Mouse (Mus musculus): Measurements from ENCODE around the gene Tyk2. TPM values are rescaled to one million over a fixed set of nuclear protein-coding genes. Genes with fewer than 3 reads are reported as not detected.

Gene Tyk2
- polyA plus RNA-seq, 1 experiment from 2014 or later = 14.4 TPM

DNA sequence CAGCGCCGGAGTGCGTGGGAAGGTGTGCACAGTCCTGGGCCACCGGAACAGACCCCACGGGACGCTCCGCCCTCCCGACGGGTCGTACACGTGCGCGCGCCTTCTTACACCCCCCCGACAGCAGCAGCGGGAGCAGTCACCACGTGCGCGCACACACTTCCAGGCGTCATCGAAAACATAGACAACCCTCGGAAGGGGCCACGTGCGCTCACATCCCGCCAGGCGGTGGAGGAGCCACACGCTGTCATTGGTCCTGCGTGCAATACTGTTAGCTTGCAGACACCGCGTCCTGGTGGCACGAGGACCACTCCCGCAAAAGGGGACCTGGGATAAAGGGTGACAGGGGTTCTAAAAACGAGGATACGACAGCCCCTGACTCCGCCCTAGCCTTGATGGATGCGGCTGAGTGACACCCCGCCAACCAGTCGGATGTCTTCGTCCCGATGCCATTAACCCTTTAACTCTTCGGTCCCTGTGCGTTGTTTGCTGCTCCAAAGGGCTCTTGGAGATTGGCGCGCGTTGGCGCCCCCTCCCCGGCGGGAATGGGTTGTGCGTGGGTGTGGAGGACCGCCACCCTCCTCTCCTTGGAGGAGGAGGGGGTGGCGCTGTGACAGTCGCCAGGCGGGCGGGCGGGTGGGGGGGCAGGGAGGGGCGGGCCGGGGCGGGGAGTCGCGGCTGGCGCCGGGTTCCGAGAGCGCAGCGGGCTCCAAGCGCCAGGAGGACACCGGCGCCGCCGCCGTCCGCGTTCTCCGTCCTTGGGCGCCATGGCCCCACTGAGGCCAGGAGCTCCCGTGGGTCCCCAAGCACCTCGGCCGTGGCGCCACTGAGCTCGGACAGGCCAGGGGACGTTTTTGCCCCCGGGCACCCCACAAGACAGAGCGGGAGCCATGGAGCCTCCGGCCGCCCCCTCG, 34.3 kb upstream of the Tyk2 start, which contains the start of gene Pde4a:
Gene Pde4a, plus strand, starts transcription at position 674 of the 911 bp plus-strand sequence.
- Histone ChIP-seq H3K9me3 (no peaks in the 10 kb centered on the region), H3K4me2 (peak within 1 kb of the TSS; percentile 98), H3K36me3 (no peaks in the 10 kb centered on the region), H3K27ac (no peak within 1 kb of the TSS), H3K9ac (peak within 1 kb of the TSS; percentile 72), H3K4me3 (peak within 1 kb of the TSS; percentile 60), H3K4me1 (peaks cover 55% of the 10 kb centered on the region), H3K27me3 (peaks cover 63% of the 10 kb centered on the region)
- WGBS = under 1% methylated on average over 85 of the region's 86 CpGs
- no peak for ATAC-seq (ENCODE audit: insufficient number of reproducible peaks, insufficient read depth, low FRiP score, low TSS enrichment, low read depth)

DNA sequence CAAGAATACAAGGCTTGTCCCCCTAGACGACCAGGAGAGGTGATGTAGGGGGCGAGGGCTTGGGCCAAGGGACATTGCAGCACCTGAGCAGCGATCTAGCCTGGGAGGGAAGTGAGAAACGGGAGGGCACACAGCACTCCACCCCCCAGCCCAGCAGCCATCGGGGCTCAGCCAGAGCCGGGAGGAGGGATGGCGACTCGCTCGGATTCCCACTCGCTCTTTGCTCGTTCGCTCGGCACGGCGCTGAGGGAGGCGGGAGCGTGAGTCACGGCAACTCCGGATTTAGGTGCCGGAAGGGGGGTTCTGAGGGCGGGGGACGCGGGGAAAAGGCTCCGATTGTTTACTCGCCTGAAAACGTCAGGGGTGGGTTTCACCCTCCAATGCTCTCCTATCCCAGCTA, 33.0 kb upstream of the Tyk2 start:
- no peaks in the 10 kb centered on the region for H3K36me3 ChIP-seq
- no peak overlapping the region for H3K27ac ChIP-seq
- H3K9me3 ChIP-seq = no peaks in the 10 kb centered on the region
- peaks cover 53% of the 10 kb centered on the region for H3K4me1 ChIP-seq
- peak overlapping the region; percentile 60 for H3K4me3 ChIP-seq
- no peak for ATAC-seq (ENCODE audit: insufficient number of reproducible peaks, insufficient read depth, low FRiP score, low TSS enrichment, low read depth)
- peaks cover 63% of the 10 kb centered on the region for H3K27me3 ChIP-seq
- peak overlapping the region; percentile 49; the same call in 1 of the 2 replicates for H3K9ac ChIP-seq
- under 1% methylated on average over 26 of the region's 26 CpGs for WGBS
- peak overlapping the region; percentile 98 for H3K4me2 ChIP-seq

DNA sequence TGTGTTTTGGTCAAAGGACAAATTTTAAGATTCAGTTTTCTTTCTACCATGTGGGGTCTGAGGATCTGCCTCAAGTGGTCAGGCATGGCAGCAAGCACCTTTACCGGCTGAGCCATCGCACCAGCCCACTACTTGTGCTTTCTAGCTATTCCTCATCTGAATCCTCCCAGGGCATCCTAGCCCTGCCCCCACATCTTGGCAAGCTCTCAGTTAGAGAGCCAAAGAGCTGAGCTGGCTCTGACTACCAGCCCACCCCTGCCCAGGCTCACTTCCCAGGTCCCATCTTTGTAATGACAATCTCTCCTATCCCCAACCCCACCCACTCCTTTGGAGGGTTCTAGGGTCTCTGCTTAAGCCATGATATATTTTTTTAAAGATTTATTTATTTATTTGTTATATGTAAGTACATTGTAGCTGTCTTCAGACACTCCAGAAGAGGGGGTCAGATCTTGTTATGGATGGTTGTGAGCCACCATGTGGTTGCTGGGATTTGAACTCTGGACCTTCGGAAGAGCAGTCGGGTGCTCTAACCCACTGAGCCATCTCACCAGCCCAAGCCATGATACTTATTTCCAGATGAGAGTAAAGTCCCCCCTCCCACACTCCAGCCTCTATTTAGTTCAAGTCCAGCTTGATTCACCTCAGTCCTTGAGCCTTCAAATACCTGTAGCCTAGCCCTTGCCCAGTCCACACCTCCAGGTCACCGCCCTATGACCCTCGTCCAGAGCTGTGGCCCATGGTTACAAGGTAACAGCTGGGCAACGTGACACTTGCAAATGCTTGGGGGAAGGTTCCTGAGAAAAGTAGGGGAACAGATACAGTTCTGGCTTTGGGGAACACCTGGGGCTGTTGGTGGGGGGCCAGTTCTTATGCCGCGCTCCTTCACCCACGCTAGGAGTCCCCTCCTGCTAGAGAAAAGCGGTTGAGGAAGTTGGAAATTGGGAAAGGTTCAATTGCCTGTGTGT, 32.3 kb upstream of the Tyk2 start:
- WGBS = 28% methylated on average over 11 of the region's 11 CpGs

DNA sequence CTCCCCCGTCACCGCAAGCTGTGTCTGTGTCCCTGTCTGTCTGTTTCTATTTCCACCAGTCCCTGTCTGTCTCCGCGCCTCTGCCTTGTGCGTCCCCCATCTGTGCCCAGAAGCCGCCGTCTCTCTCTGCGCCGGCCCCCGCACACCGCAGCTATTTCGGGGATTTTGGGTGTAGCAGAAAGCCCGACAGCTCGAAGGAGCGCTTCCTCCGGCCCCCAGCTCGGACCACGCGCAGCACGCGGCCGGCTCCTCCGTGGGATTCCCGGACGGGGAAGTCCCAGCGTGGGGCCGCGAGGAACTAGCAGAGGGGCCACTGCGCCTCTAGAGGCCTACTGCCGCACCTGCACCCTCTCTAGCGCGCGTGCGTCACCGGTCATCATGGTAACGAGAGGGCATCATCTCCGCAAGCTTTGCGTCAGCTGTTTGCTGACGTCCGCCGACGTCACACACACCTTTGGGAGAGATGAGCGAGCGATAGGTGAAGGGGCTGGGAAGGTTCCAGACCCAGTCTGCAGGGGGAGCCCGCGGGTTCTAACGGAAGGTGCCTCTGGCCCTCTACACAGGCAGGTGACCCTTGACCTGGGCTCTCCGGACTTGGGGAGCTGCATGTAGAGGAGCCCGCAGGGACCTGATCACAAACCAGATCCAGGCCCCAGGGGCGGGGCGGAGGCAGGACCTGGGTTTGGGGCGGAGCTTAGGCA, 30.3 kb upstream of the Tyk2 start:
- peak overlapping the region; percentile 79 for H3K9ac ChIP-seq
- ATAC-seq (ENCODE audit: insufficient number of reproducible peaks, insufficient read depth, low FRiP score, low TSS enrichment, low read depth) = peak; percentile 56; the same call in 1 of the 2 replicates
- no peak overlapping the region for H3K27ac ChIP-seq
- WGBS = under 1% methylated on average over 52 of the region's 52 CpGs
- H3K27me3 ChIP-seq = peaks cover 53% of the 10 kb centered on the region
- H3K9me3 ChIP-seq = no peaks in the 10 kb centered on the region
- peaks cover 26% of the 10 kb centered on the region for H3K4me1 ChIP-seq
- no peaks in the 10 kb centered on the region for H3K36me3 ChIP-seq
- peak overlapping the region; percentile 59 for H3K4me3 ChIP-seq
- H3K4me2 ChIP-seq = peak overlapping the region; percentile 83

More for the DNA sequence above, 32.3 kb upstream of the Tyk2 start:
- Histone ChIP-seq H3K27ac (no peak overlapping the region), H3K4me3 (peak overlapping the region; percentile 60), H3K9ac (no peak overlapping the region), H3K27me3 (peaks cover 63% of the 10 kb centered on the region), H3K9me3 (no peaks in the 10 kb centered on the region), H3K4me1 (peaks cover 46% of the 10 kb centered on the region), H3K4me2 (peak overlapping the region; percentile 98), H3K36me3 (no peaks in the 10 kb centered on the region)
- ATAC-seq (ENCODE audit: insufficient number of reproducible peaks, insufficient read depth, low FRiP score, low TSS enrichment, low read depth) = no peak

DNA sequence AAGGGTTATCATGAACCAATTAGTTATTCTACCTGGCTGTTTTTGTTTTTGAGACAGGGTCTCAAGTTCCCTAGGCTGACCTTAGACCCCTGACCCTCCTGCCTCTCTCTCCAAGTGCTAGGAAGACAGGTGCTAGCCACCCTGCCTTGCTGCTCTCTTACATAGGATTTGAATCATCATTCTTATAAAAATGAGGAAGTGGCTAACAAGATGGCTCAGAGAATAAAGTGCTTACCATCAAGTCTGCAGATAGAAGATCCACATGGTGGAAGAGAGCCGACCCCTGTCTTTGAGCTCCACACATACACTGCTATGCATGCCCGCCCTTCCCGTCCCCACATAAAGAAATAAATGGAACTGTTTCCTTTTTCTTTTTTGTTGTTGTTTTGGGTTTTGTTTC, 23.7 kb upstream of the Tyk2 start:
- 80% methylated on average over 3 of the region's 3 CpGs for WGBS
- no peak for ATAC-seq (ENCODE audit: insufficient number of reproducible peaks, insufficient read depth, low FRiP score, low TSS enrichment, low read depth)
- no peaks in the 10 kb centered on the region for H3K27me3 ChIP-seq
- no peak overlapping the region for H3K27ac ChIP-seq
- H3K36me3 ChIP-seq = no peaks in the 10 kb centered on the region
- H3K4me3 ChIP-seq = no peak overlapping the region
- H3K9ac ChIP-seq = no peak overlapping the region
- H3K9me3 ChIP-seq = no peaks in the 10 kb centered on the region
- H3K4me1 ChIP-seq = peaks cover 26% of the 10 kb centered on the region
- no peak overlapping the region for H3K4me2 ChIP-seq

DNA sequence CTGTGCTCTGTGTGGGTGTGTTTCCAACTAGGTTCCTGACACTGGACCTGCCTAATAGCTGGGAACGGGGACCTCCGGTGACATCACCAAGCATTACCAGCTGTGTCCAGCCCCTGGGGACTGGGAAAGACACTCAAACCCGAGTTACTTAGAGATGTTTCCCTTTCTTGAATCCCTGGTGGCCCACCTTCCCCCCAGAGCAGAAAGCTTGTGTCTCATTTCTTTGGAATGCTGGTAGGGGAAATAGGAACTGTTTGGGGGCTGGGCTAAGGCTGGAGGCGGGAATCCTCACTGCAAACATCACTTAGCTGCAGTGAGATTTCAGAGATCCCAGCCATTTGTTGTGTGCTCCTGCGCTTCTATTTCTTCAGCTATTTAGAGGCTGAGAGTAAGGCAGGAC, 22.8 kb upstream of the Tyk2 start:
- Histone ChIP-seq H3K9me3 (no peaks in the 10 kb centered on the region), H3K4me3 (peak overlapping the region; percentile 48), H3K4me1 (peaks cover 31% of the 10 kb centered on the region), H3K9ac (peak overlapping the region; percentile 67), H3K4me2 (peak overlapping the region; percentile 91), H3K36me3 (no peaks in the 10 kb centered on the region), H3K27ac (peak overlapping the region; percentile 74), H3K27me3 (no peaks in the 10 kb centered on the region)
- 5% methylated on average over 5 of the region's 5 CpGs for WGBS
- no peak for ATAC-seq (ENCODE audit: insufficient number of reproducible peaks, insufficient read depth, low FRiP score, low TSS enrichment, low read depth)

DNA sequence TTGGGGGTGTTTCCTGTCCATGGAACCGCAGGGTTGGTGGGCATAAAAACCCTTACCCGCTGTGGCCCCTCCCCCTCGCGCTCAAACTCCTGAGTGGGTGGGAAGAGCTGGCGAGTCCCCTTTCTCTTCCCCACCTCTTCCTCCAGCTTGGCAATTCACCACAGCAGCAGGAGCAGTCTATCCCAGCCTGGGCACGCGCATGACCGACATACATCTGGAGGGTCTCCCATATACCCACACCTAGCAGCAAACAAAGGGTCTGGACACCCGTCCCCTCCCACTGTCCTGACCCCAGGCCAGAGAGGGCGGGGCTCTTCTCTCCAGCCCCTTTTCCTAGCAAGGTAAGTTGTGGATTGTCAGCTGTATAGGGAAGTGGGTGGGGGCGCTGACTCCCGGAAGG, 22.3 kb upstream of the Tyk2 start:
- H3K27me3 ChIP-seq = no peaks in the 10 kb centered on the region
- 0 out of 2 replicates have a peak, but pooled peaks have one; percentile 35 for ATAC-seq (ENCODE audit: insufficient number of reproducible peaks, insufficient read depth, low FRiP score, low TSS enrichment, low read depth)
- H3K27ac ChIP-seq = peak overlapping the region; percentile 74
- H3K36me3 ChIP-seq = no peaks in the 10 kb centered on the region
- peak overlapping the region; percentile 67 for H3K9ac ChIP-seq
- H3K4me3 ChIP-seq = peak overlapping the region; percentile 48
- 6% methylated on average over 12 of the region's 12 CpGs for WGBS
- peak overlapping the region; percentile 91 for H3K4me2 ChIP-seq
- no peaks in the 10 kb centered on the region for H3K9me3 ChIP-seq
- H3K4me1 ChIP-seq = peaks cover 36% of the 10 kb centered on the region

DNA sequence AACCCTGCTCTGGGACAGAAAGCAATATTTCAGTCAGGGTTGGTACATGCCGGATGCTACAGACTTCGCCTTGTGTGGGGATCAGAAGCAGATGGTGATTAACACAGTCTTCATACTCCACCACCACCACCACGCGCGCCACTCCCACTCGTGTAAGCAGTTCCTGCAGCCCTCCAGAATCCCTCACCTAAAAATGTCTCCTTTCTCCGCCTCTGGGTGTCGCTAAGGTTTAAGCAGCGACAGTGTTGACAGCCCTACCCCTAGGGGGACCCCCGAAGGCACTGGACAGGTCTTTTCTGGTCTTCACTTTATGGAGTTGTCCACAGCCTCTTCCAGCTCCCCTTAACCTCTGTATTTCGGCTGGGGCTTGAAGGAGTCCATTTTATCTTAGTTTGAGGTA, 21.7 kb upstream of the Tyk2 start:
- Histone ChIP-seq H3K27ac (peak overlapping the region; percentile 74), H3K36me3 (no peaks in the 10 kb centered on the region), H3K4me1 (peaks cover 42% of the 10 kb centered on the region), H3K27me3 (no peaks in the 10 kb centered on the region), H3K4me2 (peak overlapping the region; percentile 91), H3K9me3 (no peaks in the 10 kb centered on the region), H3K9ac (peak overlapping the region; percentile 67), H3K4me3 (peak overlapping the region; percentile 48)
- WGBS = 3% methylated on average over 11 of the region's 11 CpGs
- ATAC-seq (ENCODE audit: insufficient number of reproducible peaks, insufficient read depth, low FRiP score, low TSS enrichment, low read depth) = no peak

DNA sequence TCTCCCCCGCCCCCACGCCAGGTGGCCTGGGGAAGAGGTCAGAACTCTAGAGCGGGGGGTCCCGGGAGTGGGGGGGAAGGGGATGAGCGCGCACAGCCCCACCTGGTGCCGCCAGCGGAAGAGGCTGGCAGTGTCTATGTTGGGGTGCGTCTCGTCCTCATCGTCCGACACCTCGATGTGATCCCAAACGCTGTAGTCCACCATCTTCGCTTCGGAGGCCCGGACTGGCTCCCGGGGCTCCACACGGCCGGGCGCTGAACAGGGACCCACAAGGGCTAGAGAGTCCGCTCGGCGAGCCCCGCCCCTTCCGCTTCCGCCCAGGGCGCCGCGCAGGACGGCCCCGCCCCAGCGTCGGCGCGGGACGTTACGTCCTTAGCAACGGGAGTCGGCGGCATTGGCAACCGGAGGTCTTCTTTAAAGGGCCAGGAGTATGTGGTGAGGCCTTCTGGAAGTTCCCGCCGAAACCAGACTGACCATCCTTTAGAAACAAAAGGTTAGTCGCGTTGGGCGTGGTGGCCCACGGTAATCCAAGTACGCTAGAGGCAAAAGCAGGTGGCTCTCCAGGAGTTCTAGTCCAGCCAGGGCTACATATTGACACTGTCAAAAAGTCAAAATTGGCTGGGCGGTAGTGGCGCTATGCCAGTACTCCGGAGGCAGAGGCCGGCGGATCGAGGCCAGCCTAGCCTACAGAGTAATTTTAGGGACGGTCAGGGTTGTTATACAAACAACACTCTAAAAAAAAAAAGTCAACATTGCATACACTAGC, 18.8 kb upstream of the Tyk2 start, which contains the start of gene Cdc37:
Gene Cdc37, minus strand, starts transcription at position 329 of the 766 bp plus-strand sequence.
- Histone ChIP-seq H3K9ac (peak within 1 kb of the TSS; percentile 87), H3K4me1 (peaks cover 60% of the 10 kb centered on the region), H3K27me3 (no peaks in the 10 kb centered on the region), H3K4me3 (peak within 1 kb of the TSS; percentile 78), H3K27ac (peak within 1 kb of the TSS; percentile 77), H3K9me3 (no peaks in the 10 kb centered on the region), H3K4me2 (peak within 1 kb of the TSS; percentile 91), H3K36me3 (peaks cover 20% of the 10 kb centered on the region)
- 3% methylated on average over 56 of the region's 56 CpGs for WGBS
- ATAC-seq (ENCODE audit: insufficient number of reproducible peaks, insufficient read depth, low FRiP score, low TSS enrichment, low read depth) = peak; percentile 90

DNA sequence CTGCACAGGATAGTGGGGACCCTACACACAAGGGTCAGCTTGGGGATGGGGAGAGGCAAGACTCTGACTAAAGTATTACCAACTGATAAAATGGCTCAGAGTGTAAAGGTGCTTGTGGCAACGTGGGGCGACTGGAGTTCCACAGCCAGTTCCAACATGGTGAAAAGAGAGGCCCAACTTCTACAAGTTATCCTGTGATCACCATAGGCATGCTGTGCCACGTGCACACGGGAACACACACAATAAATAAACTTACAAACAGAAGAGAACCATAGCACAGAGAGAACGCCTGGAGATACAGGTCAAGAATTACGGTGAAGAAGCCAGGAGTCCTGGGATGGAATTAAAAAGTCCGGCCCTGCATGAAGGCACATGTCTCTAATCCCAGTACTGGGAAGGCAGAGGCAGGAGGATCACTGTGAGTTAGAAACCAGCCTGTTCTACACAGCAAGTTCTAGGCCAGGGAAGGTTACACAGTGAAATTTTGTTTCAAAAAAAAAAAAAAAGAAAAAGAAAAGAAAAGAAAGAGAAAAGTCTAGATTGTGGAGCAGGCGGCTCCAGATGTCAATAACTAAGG, 18.1 kb upstream of the Tyk2 start:
- no peaks in the 10 kb centered on the region for H3K9me3 ChIP-seq
- 11% methylated on average over 8 of the region's 8 CpGs for WGBS
- peak overlapping the region; percentile 87 for H3K9ac ChIP-seq
- peaks cover 57% of the 10 kb centered on the region for H3K4me1 ChIP-seq
- H3K27me3 ChIP-seq = no peaks in the 10 kb centered on the region
- peak overlapping the region; percentile 78 for H3K4me3 ChIP-seq
- H3K36me3 ChIP-seq = peaks cover 27% of the 10 kb centered on the region
- H3K27ac ChIP-seq = peak overlapping the region; percentile 77
- ATAC-seq (ENCODE audit: insufficient number of reproducible peaks, insufficient read depth, low FRiP score, low TSS enrichment, low read depth) = no peak
- peak overlapping the region; percentile 91 for H3K4me2 ChIP-seq

Measured in embryonic facial prominence, embryonic 13.5 days (tissue).